Mouse (Mus musculus) kidney, embryonic 15.5 days (tissue): ENCODE results near the gene Arl15. TPM values are rescaled to one million over a fixed set of nuclear protein-coding genes. Genes with fewer than 3 reads are reported as not detected.

Source experiments
- ATAC-seq: fragments of 200-750 bp; cut with Nextera tagmentation; replicated peaks from 2 replicates; pipeline ENCODE4 v1.8.0; 2017; ENCODE audit warnings: moderate TSS enrichment; ENCODE audit not compliant: low FRiP score
- H3K27ac ChIP-seq: fragments of 300-500 bp; sonication (generic); 2 replicates; pipeline ENCODE4 v1.5.1; 2015; ENCODE audit warnings: mild to moderate bottlenecking, inconsistent platforms
- H3K27me3 ChIP-seq: fragments of 300-500 bp; sonication (generic); 2 replicates; pipeline ENCODE4 v1.6.1; 2015; ENCODE audit warnings: inconsistent platforms
- H3K36me3 ChIP-seq: fragments of 300-500 bp; sonication (generic); 2 replicates; pipeline ENCODE4 v1.6.1; 2015; ENCODE audit warnings: inconsistent platforms
- H3K4me1 ChIP-seq: fragments of 300-500 bp; sonication (generic); 2 replicates; pipeline ENCODE4 v1.6.1; 2015; ENCODE audit warnings: inconsistent platforms
- H3K4me2 ChIP-seq: fragments of 300-500 bp; sonication (generic); 2 replicates; pipeline ENCODE4 v1.6.1; 2015; ENCODE audit warnings: moderate library complexity, mild to moderate bottlenecking, inconsistent platforms
- H3K4me3 ChIP-seq: fragments of 300-500 bp; sonication (generic); replicated peaks from 2 replicates; pipeline ENCODE4 v1.5.1; 2015; ENCODE audit warnings: mild to moderate bottlenecking, inconsistent platforms
- H3K9ac ChIP-seq: fragments of 300-500 bp; sonication (generic); 2 replicates; pipeline ENCODE4 v1.6.1; 2015; ENCODE audit warnings: mild to moderate bottlenecking, inconsistent platforms
- H3K9me3 ChIP-seq: fragments of 300-500 bp; sonication (generic); replicated peaks from 2 replicates; pipeline ENCODE4 v1.6.1; 2016; ENCODE audit warnings: inconsistent platforms
- WGBS: fragments of 180-500 bp; shearing (Covaris S2); methylation state at CpG from one replicate; pipeline ENCODE4 v1.1.7; 2015; ENCODE audit warnings: mixed read lengths; 5-methylcytosine and 5-hydroxymethylcytosine counted together
- polyA plus RNA-seq: library from polyadenylated mRNA; unstranded; fragments of >200 nt; fragmentation: Nextera tagmentation; extraction: Ambion mirVana; gene quantifications from 2 replicates; pipeline ENCODE4 v1.2.1, GENCODE M21; 2015

Arl15 gene
- polyA plus RNA-seq, 1 experiment from 2014 or later, result 14.1 TPM

DNA sequence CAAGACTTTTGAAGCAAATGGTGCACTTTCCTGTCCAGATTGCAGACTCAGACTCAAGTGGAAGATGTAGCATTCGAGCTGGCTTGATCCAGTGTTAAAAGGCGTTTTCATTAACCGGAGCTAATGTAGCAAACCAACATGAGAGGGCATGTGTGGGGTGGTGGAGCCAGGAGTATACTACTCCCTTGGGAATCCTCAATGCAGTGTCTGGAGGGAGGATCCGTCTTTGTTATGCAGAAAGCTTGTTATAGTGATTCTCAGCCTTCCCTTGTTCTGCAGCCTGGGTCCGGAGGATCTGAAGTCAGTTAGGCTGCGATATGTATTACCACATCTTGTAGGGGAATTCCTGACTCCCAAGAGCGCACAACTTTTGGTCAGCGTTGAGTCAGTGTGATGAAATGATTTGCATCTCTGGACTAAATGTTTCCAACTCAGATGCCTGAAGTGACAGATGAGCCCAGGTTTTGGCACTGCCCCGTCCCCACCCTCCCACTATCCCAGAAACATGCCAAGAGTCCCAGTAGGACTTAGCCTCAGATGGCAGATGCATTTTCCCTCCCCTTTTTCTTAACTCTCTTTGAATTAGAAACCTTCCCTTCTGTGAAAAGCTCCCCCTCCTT is 363.9 kb downstream of the Arl15 start:
- no peak for ATAC-seq
- H3K9me3 ChIP-seq, result no peaks in the 10 kb centered on the region
- H3K4me3 ChIP-seq, result no peak overlapping the region
- peaks cover 9% of the 10 kb centered on the region for H3K36me3 ChIP-seq
- H3K27me3 ChIP-seq, result no peaks in the 10 kb centered on the region
- H3K4me1 ChIP-seq, result peaks cover 10% of the 10 kb centered on the region
- H3K4me2 ChIP-seq, result no peak overlapping the region
- no peak overlapping the region for H3K27ac ChIP-seq
- WGBS, result 75% methylated on average over 9 of the region's 9 CpGs
- H3K9ac ChIP-seq, result no peak overlapping the region

DNA sequence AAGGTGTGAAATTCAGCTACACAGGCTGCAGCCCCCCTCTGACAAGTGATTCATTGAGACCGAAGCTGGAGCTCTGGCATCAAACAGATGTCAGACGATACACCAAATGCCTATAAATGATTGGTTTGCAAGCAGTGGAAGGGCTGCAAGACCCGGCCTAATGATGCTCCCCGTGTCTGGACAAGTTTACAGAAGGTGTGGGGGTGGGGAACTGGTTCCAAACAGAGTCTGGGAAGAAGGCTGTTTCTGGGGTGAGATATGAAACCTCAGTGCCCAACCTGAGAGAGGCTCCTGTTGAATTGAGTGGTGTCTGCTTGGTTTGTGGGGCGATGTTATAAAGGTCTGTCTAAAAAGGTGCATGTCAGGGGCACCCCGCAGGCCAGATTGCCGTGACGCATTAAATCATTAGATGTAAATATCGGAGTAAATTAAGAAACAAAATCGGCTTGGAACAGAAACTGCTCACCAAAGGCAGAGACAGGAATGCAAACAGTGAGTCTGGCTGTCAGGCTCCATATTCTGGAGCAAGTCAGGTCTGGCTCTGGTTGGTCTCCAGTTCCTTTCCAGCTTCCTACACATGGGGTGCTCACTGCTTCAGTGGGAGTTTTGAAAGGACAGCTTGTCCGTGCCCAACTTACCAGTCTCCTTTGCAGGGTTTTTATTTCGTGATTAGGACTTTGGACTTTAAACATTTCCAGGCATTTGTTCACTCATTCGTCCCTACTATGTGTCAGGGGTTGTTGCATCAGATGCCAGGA is 365.5 kb downstream of the Arl15 start:
- H3K4me1 ChIP-seq, result peaks cover 11% of the 10 kb centered on the region
- no peak overlapping the region for H3K27ac ChIP-seq
- H3K4me2 ChIP-seq, result no peak overlapping the region
- no peak for ATAC-seq
- peaks cover 4% of the 10 kb centered on the region for H3K36me3 ChIP-seq
- no peak overlapping the region for H3K9ac ChIP-seq
- no peaks in the 10 kb centered on the region for H3K9me3 ChIP-seq
- H3K27me3 ChIP-seq, result no peaks in the 10 kb centered on the region
- no peak overlapping the region for H3K4me3 ChIP-seq
- 43% methylated on average over 13 of the region's 13 CpGs for WGBS

DNA sequence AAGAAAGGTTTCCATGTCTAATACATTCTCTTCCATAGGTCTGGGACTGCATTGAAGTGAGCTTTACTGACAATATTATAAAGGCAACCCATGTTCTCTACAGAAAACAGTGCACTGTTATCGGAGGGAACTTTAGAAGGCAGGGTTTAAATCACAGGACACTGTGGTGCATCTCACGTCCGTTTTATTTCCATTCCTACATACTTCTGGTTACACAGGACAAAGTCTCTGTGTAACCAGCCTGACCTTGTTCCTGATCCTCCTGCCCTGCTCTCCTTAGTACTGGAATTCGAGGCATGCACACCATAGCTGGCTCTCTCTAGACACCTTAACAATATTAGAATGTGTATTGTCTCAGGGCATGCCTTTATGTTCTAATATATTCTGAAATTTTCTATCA is 368.4 kb downstream of the Arl15 start:
- 57% methylated on average over 4 of the region's 4 CpGs for WGBS

DNA sequence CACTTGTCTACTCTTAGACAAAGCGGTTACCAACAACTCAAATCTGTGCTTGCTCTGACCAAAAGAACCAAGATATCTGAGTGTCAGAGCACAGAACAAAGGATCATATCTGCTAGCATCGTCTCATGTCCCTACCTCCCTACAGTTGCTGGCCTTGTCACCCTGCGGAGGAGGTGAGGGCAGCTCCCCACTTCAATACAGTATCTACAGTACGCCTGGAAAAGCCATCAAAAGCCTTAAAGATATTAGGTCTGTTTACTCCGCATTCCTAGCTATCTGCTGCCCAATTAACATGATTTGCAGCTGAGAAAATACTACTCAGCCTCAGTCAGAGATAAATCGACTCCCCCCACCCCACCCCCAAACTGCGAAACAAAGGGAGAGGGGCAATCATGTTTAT is 371.3 kb downstream of the Arl15 start:
- Histone ChIP-seq H3K36me3 (no peaks in the 10 kb centered on the region), H3K27me3 (0 out of 2 replicates have a peak, but pooled peaks cover 4% of the 10 kb centered on the region), H3K4me3 (no peak overlapping the region), H3K9me3 (no peaks in the 10 kb centered on the region), H3K27ac (no peak overlapping the region), H3K9ac (no peak overlapping the region), H3K4me1 (peaks cover 23% of the 10 kb centered on the region), H3K4me2 (no peak overlapping the region)
- WGBS, result 23% methylated on average over 7 of the region's 7 CpGs
- peak; percentile 44; the same call in 1 of the 2 replicates for ATAC-seq

More for the DNA sequence above, 368.4 kb downstream of the Arl15 start:
- Histone ChIP-seq H3K27ac (no peak overlapping the region), H3K36me3 (no peaks in the 10 kb centered on the region), H3K4me2 (no peak overlapping the region), H3K27me3 (0 out of 2 replicates have a peak, but pooled peaks cover 1% of the 10 kb centered on the region), H3K4me1 (peaks cover 31% of the 10 kb centered on the region), H3K4me3 (no peak overlapping the region), H3K9me3 (no peaks in the 10 kb centered on the region), H3K9ac (no peak overlapping the region)
- no peak for ATAC-seq

DNA sequence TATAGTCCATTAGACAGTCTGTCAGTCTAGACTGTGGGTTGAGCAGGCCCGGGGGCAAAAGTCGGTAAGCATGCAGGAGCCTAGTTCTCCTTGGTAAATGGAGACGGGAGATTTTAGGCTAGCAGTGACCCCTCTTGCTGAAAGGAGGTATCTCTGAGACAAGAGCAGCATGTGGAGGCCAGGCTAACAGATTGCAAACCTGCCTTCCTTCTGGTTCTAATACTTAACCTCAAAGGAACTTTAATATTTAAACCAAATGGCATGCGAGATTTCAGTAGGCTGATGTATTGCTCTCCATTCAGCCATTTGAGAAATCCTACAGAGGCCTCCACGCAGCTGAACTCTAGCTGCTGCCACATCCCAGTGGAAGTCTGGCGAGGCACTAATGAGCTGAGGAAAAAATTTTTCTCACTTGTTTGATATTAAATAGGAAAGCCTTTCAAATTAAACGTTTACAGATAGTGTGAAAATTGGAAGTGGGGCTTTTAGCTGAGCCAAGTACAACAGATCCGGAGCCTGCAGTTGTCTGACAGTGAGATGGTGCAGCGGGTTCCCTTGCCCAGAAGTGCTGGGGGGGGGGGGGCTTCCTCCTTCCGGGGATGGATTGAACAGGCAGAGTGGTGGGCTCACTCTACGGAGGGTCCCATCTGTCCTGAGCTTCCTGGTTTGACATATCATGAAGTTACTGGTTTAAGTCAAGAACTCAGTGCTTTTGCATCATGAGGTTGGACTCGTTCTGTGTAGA is 372.3 kb downstream of the Arl15 start:
- peak; percentile 74 for ATAC-seq
- no peaks in the 10 kb centered on the region for H3K9me3 ChIP-seq
- H3K4me1 ChIP-seq, result peaks cover 23% of the 10 kb centered on the region
- no peaks in the 10 kb centered on the region for H3K36me3 ChIP-seq
- 0 out of 2 replicates have a peak, but pooled peaks cover 4% of the 10 kb centered on the region for H3K27me3 ChIP-seq
- H3K9ac ChIP-seq, result no peak overlapping the region
- no peak overlapping the region for H3K4me2 ChIP-seq
- no peak overlapping the region for H3K27ac ChIP-seq
- WGBS, result 43% methylated on average over 12 of the region's 12 CpGs
- H3K4me3 ChIP-seq, result no peak overlapping the region

DNA sequence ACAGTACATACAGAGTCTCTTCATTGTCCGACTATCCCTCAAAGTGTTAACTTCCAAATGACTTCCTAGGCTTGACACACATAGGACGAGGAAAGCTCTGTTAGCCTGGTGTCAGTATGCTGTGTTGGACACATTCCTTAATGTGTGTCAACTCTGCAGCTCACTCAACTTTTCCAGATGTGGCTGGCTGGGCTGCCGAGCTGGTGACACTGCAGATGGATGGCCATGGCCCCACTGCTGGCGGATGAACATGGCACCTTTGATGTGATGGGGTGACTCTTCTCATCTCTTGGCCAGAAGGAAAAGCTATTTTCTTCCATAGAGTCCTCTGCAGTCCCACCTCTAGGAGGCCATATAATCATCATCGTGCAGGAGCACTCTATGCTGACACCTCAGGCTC is 375.8 kb downstream of the Arl15 start:
- 66% methylated on average over 5 of the region's 5 CpGs for WGBS
- Histone ChIP-seq H3K27me3 (0 out of 2 replicates have a peak, but pooled peaks cover 4% of the 10 kb centered on the region), H3K9ac (no peak overlapping the region), H3K4me3 (no peak overlapping the region), H3K36me3 (no peaks in the 10 kb centered on the region), H3K4me2 (no peak overlapping the region), H3K4me1 (peaks cover 20% of the 10 kb centered on the region), H3K27ac (no peak overlapping the region), H3K9me3 (no peaks in the 10 kb centered on the region)
- ATAC-seq, result no peak

DNA sequence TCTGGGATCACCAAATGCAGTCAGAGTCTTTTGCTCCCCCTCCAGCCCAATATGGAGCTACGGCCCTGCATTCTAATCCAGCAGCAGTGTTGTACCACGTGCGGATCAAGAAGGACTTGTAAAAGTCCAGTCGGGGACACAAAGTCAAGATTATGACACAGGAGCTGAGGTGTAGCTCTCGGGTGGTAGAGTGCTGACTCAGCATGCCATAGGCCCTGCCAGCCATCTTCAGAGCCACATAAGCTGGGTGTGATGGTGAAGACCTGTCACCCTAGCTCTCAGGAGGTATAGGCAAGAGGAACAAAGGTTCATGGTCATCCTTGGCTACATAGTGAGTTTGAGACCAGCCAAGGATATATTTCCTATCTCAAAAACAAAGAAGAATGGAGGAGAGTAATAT is 377.2 kb downstream of the Arl15 start:
- H3K27me3 ChIP-seq, result 0 out of 2 replicates have a peak, but pooled peaks cover 4% of the 10 kb centered on the region
- 96% methylated on average over 5 of the region's 5 CpGs for WGBS
- H3K27ac ChIP-seq, result no peak overlapping the region
- no peak for ATAC-seq
- no peaks in the 10 kb centered on the region for H3K9me3 ChIP-seq
- H3K9ac ChIP-seq, result no peak overlapping the region
- H3K4me2 ChIP-seq, result no peak overlapping the region
- H3K4me3 ChIP-seq, result no peak overlapping the region
- peaks cover 7% of the 10 kb centered on the region for H3K4me1 ChIP-seq
- H3K36me3 ChIP-seq, result no peaks in the 10 kb centered on the region

DNA sequence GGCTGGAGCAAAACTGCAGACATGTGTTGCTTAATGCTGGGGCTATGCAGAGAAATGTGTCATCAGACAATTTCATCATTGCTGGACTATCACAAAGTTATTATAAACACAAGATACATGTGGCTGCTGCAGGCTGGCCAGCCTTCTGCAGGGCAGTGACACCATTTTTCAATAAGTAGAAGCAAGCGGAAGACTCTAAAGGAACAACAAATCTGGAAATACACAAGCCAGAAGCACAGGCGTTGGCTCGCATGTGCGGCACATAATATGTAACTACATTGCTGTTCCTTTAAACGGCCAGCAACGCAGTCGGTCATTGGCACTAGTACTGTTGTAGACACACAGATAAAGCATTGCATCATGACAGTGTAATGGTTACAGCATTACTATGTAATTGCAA is 393.8 kb downstream of the Arl15 start:
- Histone ChIP-seq H3K4me2 (no peak overlapping the region), H3K9ac (no peak overlapping the region), H3K27ac (no peak overlapping the region), H3K9me3 (no peaks in the 10 kb centered on the region), H3K4me1 (no peaks in the 10 kb centered on the region), H3K4me3 (no peak overlapping the region), H3K27me3 (no peaks in the 10 kb centered on the region), H3K36me3 (no peaks in the 10 kb centered on the region)
- WGBS, result 90% methylated on average over 7 of the region's 7 CpGs
- ATAC-seq, result no peak

DNA sequence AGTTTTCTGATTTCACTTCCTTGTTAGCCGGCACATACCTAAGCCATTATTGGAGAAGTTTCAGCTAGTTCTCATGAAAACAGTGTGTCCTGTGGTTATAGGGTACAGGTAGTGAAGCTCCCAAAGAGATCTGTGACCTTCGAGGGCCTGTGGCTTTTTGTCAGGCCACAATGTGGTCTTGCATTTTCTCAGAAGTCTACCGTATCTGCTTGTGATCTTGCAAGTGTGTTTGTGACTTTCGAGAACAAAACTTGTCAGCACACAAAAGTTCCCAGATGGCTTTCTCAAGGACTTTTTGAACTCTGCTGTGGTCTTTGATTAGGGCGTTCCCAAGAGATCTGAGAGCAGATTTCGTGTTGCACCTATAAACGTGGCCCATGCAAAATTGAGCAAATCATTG is 394.5 kb downstream of the Arl15 start:
- Histone ChIP-seq H3K36me3 (no peaks in the 10 kb centered on the region), H3K27ac (no peak overlapping the region), H3K27me3 (no peaks in the 10 kb centered on the region), H3K4me2 (no peak overlapping the region), H3K4me1 (no peaks in the 10 kb centered on the region), H3K4me3 (no peak overlapping the region), H3K9me3 (no peaks in the 10 kb centered on the region), H3K9ac (no peak overlapping the region)
- WGBS, result 88% methylated on average over 7 of the region's 7 CpGs
- no peak for ATAC-seq

DNA sequence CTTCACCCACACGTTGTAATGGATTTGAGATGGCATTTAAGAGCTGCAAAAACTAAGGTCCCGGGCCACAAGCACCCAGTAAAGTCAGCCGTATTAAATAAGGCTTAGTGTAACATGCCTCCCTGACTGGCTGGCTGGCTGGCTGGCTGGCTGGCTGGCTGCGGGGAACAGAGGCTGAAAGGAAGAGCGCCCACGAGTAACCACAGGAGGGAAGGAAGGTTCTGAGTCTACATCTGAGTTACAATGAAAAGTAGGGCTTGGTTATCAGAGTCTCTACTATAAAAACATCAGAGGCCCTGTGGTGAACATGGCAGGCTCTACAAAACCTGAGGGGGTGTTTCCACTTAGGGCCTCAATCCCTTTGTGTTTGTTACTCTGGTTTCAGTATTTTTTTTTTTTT is 395.1 kb downstream of the Arl15 start:
- Histone ChIP-seq H3K9ac (no peak overlapping the region), H3K4me1 (no peaks in the 10 kb centered on the region), H3K4me3 (no peak overlapping the region), H3K27me3 (no peaks in the 10 kb centered on the region), H3K9me3 (no peaks in the 10 kb centered on the region), H3K27ac (no peak overlapping the region), H3K36me3 (no peaks in the 10 kb centered on the region), H3K4me2 (no peak overlapping the region)
- 73% methylated on average over 6 of the region's 6 CpGs for WGBS
- ATAC-seq, result no peak

DNA sequence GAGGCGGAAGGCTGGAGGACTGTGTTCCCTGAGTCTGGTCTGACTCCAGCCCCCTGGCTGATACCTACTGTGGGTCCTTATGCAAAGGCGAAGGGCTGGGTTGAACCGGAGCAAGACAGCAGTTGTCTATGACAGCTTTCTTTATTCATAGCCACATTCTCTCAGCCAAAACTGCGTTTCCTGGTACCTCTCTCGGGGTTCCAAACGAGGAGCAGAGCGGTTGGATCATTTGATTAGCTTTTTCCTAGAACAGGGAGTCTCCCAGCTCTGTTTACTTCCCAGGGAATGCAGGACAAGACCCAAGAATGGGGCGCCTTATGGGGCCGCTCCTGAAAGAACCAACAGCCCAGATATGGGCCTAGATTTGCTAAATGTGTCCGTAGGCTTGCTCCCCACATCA is 396.6 kb downstream of the Arl15 start:
- no peak overlapping the region for H3K4me3 ChIP-seq
- H3K4me2 ChIP-seq, result no peak overlapping the region
- no peak for ATAC-seq
- H3K36me3 ChIP-seq, result no peaks in the 10 kb centered on the region
- 87% methylated on average over 10 of the region's 10 CpGs for WGBS
- H3K9me3 ChIP-seq, result no peaks in the 10 kb centered on the region
- H3K27ac ChIP-seq, result no peak overlapping the region
- no peaks in the 10 kb centered on the region for H3K4me1 ChIP-seq
- no peak overlapping the region for H3K9ac ChIP-seq
- no peaks in the 10 kb centered on the region for H3K27me3 ChIP-seq

DNA sequence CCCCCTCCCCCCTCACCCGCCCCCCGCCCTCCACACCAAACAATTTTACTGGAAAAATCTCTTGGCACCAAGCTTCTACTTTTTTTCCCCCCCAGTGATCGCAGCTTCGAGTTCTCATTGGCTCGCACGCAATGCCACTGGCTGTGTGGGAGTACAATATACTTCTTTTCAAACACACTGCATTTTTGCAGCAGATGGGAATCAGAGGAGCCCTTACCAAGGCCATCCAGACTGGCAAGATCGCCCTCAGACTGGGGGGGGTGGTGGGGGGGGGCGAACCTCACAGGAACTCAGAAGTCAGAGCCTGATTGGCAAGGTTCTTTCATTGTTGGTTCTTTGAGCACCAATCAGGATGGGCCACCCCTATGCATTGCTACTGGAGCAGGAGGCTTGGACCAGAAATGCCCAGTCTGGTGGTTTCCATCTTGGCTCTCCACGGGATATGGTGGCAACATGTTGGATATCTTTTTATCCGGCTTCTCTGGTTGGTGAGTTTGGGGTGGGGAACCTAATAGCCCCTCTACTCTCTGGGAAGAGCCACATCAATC is 404.0 kb downstream of the Arl15 start:
- H3K9ac ChIP-seq, result no peak overlapping the region
- H3K4me3 ChIP-seq, result no peak overlapping the region
- 80% methylated on average over 10 of the region's 10 CpGs for WGBS
- no peaks in the 10 kb centered on the region for H3K4me1 ChIP-seq
- H3K27ac ChIP-seq, result no peak overlapping the region
- H3K27me3 ChIP-seq, result no peaks in the 10 kb centered on the region
- no peaks in the 10 kb centered on the region for H3K9me3 ChIP-seq
- H3K4me2 ChIP-seq, result no peak overlapping the region
- no peaks in the 10 kb centered on the region for H3K36me3 ChIP-seq
- no peak for ATAC-seq
